Mouse (Mus musculus) CD8-positive naive resting alpha-beta T cell, adult 57 days (primary cell): ENCODE results near the gene Mylpf. TPM values are rescaled to one million over a fixed set of nuclear protein-coding genes. Genes with fewer than 3 reads are reported as not detected.

Experiments
- total RNA-seq: library from RNA; stranded (reverse); gene quantifications from one replicate; pipeline ENCODE4 v1.2.4, GENCODE M21; 2023

Mylpf gene
- total RNA-seq, result 24.1 TPM

GRCm38 (mm10) chr7:127208553-127209438, at the start of gene Mylpf:
Mylpf (plus strand) TSS chr7:127208890.

DNA sequence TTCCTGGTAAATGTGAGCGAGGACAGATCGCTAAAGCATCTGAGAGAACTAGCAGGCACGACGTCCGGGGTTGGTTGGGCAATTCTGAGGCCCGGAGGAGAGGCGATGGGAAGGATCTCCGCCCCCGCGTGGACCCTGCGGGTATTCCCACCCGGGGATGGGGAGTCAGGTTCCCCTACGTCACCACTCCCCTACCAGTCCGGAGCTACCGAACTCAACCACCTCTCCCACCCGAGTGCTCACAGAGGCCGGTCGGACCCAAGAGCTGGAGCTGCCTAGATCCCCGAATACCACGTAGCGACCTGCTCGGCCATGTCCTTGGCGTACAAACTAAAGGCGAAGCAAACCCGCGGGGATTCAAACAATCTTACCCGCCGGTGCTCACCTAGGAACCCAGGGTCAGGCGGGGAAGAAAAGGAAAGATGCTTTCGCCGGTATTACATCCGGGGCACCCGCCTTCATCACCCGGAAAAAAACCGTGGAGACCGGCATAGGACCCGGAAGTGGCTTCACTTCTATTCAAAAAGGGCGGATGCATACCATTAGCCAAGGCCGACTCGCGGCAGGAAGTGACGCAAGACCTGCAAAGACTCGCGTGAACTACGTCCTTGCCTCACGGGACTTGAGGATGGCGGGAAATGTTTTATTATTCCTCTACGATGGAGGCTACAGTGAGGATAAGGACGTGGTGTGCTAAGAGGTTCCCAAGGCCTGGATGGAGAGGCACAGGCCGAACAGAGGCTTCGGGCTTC, 13.0 kb upstream of the Mylpf start, which contains the start of gene Cd2bp2:
Cd2bp2 (minus strand) TSS at position 507 of the 752 bp plus-strand sequence.

GRCm38 (mm10) chr7:127208295-127208552, 466 bp upstream of the Mylpf start, which contains the start of gene Tbc1d10b:
Tbc1d10b (minus strand) TSS chr7:127208468.

DNA sequence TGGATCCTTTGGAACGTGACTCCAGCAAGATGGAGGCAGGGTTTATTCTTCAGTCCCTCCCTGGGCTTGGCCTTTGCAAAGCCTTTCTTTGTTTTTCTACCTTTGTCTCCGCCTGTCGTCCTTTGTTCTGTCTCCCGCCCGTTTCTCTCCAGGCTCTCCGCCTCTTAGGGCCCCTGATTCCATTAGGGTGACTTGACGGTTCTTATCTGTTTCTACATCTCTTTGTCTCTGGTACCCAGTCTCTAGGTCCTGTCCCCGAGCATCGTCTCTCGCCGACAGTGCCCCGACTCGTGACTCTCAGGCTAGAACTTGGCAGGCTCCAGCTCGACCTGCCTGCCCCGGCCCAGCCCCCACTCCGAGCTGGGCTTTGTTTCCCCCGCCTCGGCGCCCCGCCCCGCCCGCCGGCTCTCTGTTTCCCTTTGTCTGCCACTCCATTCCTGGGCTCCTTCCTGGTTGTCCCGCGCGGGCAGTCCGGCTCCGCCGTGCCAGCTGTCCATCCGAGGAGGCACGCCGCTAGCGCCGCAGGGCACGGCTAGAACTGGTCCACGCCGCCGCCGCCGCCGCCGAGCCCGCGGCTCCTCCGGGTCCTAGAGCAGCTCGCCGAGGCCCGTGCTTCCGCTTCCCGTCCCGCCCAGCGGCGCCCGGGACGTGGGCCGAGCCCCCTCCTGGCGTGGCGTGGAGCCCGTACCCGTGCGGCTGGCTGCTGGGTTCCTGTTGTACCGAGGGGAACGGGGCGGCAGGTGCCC, 24.1 kb downstream of the Mylpf start, which contains the start of the genes Zfp553 and Sept1:
Zfp553 (plus strand) TSS at position 440 of the 746 bp plus-strand sequence.
Sept1 (minus strand) TSS at position 509 of the 746 bp plus-strand sequence.

GRCm38 (mm10) chr7:127243870-127244657, 35.4 kb downstream of the Mylpf start, which contains the start of gene Zfp771:
Zfp771 (plus strand) TSS chr7:127244274.

DNA sequence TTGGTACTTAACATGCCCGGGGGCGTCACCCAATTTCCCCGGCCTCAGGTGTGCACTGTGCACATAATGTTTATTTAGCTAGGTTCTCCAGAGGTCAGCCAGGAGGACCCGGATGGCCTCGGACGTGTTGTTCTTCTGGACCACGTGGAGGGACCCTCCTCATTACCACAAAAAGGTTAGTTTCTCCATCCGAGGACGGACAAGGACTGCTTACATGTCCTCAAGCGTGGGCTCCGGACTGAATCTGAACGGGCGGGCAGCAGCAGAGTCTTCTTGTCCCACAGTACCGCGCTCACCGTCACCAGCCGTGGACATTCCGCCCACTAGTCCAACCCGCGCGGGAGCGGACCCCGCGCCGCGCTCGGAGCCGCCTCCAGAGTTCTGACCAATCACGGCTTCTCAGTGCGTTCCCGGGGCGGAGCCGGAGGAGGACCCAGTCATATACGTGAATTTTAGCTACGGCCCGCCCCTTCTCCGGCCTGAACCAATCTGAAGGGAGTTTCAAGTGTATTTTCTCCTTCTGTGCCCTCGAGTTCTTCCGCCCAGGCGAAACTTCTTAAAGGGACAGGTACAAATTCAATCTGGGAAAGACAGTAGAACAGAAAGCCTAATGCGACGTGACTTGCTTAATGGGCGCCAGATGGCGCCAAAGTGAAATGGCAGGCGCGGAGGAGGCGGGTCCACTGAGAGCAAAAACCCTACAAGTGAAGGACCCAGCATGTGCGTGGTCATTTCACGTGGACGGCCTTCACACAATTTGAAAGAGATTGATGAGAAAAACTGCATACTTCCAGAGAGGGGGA, 51.8 kb downstream of the Mylpf start, which contains the start of gene Dctpp1:
Dctpp1 (minus strand) TSS at position 401 of the 803 bp plus-strand sequence.

Other genes with a start within 250 kb of the Mylpf start
- gene Cdipt, start 233.0 kb upstream of the Mylpf start, total RNA-seq, result 125 TPM
- gene Cdiptos, start 232.8 kb upstream of the Mylpf start, total RNA-seq, result not detected
- gene Mvp, start 194.3 kb upstream of the Mylpf start, total RNA-seq, result 25.6 TPM
- gene Pagr1b, start 192.4 kb upstream of the Mylpf start, total RNA-seq, result not detected
- 3.0 TPM for gene Pagr1a, start 191.5 kb upstream of the Mylpf start, total RNA-seq
- gene Gm42742, start 187.8 kb upstream of the Mylpf start, total RNA-seq, result 43.4 TPM
- gene Prrt2, start 187.7 kb upstream of the Mylpf start, total RNA-seq, result 2.1 TPM
- gene Maz, start 181.9 kb upstream of the Mylpf start, total RNA-seq, result 202 TPM
- gene Kif22, start 166.4 kb upstream of the Mylpf start, total RNA-seq, result 2.7 TPM
- gene Zg16, start 121.6 kb upstream of the Mylpf start, total RNA-seq, result 4.4 TPM
- 73.9 TPM for gene AI467606, start 117.5 kb upstream of the Mylpf start, total RNA-seq
- 37.4 TPM for gene Qprt, start 86.7 kb upstream of the Mylpf start, total RNA-seq
- 313 TPM for gene Spn, start 71.1 kb upstream of the Mylpf start, total RNA-seq
- 70.5 TPM for gene Cd2bp2, start 12.8 kb upstream of the Mylpf start, total RNA-seq
- 51.7 TPM for gene Tbc1d10b, start 422 bp upstream of the Mylpf start, total RNA-seq
- gene Zfp553, start 24.2 kb downstream of the Mylpf start, total RNA-seq, result 9.8 TPM
- gene Sept1, start 24.2 kb downstream of the Mylpf start, total RNA-seq, result 581 TPM
- gene Zfp771, start 35.4 kb downstream of the Mylpf start, total RNA-seq, result 15.3 TPM
- 20.0 TPM for gene Dctpp1, start 51.8 kb downstream of the Mylpf start, total RNA-seq
- 27.3 TPM for gene Sephs2, start 65.2 kb downstream of the Mylpf start, total RNA-seq
- 187 TPM for gene Itgal, start 87.4 kb downstream of the Mylpf start, total RNA-seq
- not detected for gene Zfp768, start 136.7 kb downstream of the Mylpf start, total RNA-seq
- gene Zfp747, start 167.2 kb downstream of the Mylpf start, total RNA-seq, result 21.9 TPM
- 3.9 TPM for gene 9130019O22Rik, start 178.3 kb downstream of the Mylpf start, total RNA-seq
- 9.9 TPM for gene E430018J23Rik, start 184.7 kb downstream of the Mylpf start, total RNA-seq
- 10.4 TPM for gene Zfp764, start 197.9 kb downstream of the Mylpf start, total RNA-seq
- 16.1 TPM for gene Zfp688, start 213.2 kb downstream of the Mylpf start, total RNA-seq
- gene Zfp689, start 240.3 kb downstream of the Mylpf start, total RNA-seq, result 6.5 TPM